Mouse (Mus musculus) kidney, postnatal 0 days (tissue): Measurements from ENCODE around the gene Fars2. TPM values are rescaled to one million over a fixed set of nuclear protein-coding genes. Genes with fewer than 3 reads are reported as not detected.

Source experiments
- ATAC-seq: fragments of 200-750 bp; cut with Nextera tagmentation; replicated peaks from 2 replicates; pipeline ENCODE4 v1.8.0; 2017; ENCODE audit warnings: low read depth, moderate number of reproducible peaks, moderate TSS enrichment, moderate library complexity; ENCODE audit not compliant: low FRiP score
- DNase-seq: peaks from one replicate; pipeline ENCODE4 v3.0.0-alpha.2; 2016; ENCODE audit warnings: low spot score
- H3K27ac ChIP-seq: fragments of 300-500 bp; sonication (generic); 2 replicates; pipeline ENCODE4 v1.5.1; 2014; ENCODE audit warnings: mild to moderate bottlenecking
- H3K27me3 ChIP-seq: fragments of 300-500 bp; sonication (generic); 2 replicates; pipeline ENCODE4 v1.6.1; 2014; ENCODE audit warnings: low read length, mixed read lengths; ENCODE audit not compliant: insufficient read depth
- H3K36me3 ChIP-seq: fragments of 300-500 bp; sonication (generic); 2 replicates; pipeline ENCODE4 v1.6.1; 2014; ENCODE audit warnings: low read length, mixed read lengths; ENCODE audit not compliant: insufficient read depth
- H3K4me1 ChIP-seq: fragments of 300-500 bp; sonication (generic); replicated peaks from 2 replicates; pipeline ENCODE4 v1.6.1; 2014; ENCODE audit warnings: antibody characterized with exemption, low read length, mixed read lengths; ENCODE audit not compliant: insufficient read depth
- H3K4me2 ChIP-seq: fragments of 300-500 bp; sonication (generic); 2 replicates; pipeline ENCODE4 v1.6.1; 2014; ENCODE audit warnings: mild to moderate bottlenecking, low read length, moderate library complexity, mixed read lengths
- H3K4me3 ChIP-seq: fragments of 300-500 bp; sonication (generic); replicated peaks from 2 replicates; pipeline ENCODE4 v1.5.1; 2014; ENCODE audit warnings: low read depth, low read length
- H3K9ac ChIP-seq: fragments of 300-500 bp; sonication (generic); 2 replicates; pipeline ENCODE4 v1.6.1; 2014; ENCODE audit warnings: low read depth, low read length
- H3K9me3 ChIP-seq: fragments of 300-500 bp; sonication (generic); replicated peaks from 2 replicates; pipeline ENCODE4 v1.6.1; 2016; ENCODE audit warnings: low read length, inconsistent platforms, mixed read lengths
- CTCF ChIP-seq: IDR thresholded peaks from 2 replicates; pipeline ENCODE4 v1.5.1; 2016; ENCODE audit warnings: antibody characterized with exemption, low read depth, mild to moderate bottlenecking, moderate library complexity
- WGBS: fragments of 180-500 bp; shearing (Covaris S2); extraction: QIAGEN DNeasy Blood & Tissue Kit; methylation state at CpG from one replicate; pipeline ENCODE4 v1.1.7; 2014; 5-methylcytosine and 5-hydroxymethylcytosine counted together
- polyA plus RNA-seq: library from polyadenylated mRNA; unstranded; fragments of >200 nt; fragmentation: Nextera tagmentation; extraction: Ambion mirVana; gene quantifications from 2 replicates; pipeline ENCODE4 v1.2.1, GENCODE M21; 2015

The Fars2 gene
- polyA plus RNA-seq, 1 experiment from 2014 or later = 54.7 TPM

- DNase-seq (no peak), ATAC-seq (no peak)
- H3K36me3 ChIP-seq = no peaks in the 10 kb centered on the region
- 76% methylated on average over 2 of the region's 2 CpGs for WGBS
- no peak overlapping the region for H3K4me2 ChIP-seq
- H3K4me1 ChIP-seq = no peaks in the 10 kb centered on the region
- no peak overlapping the region for H3K9ac ChIP-seq
- no peaks in the 10 kb centered on the region for H3K27me3 ChIP-seq
- no peak for TF ChIP-seq CTCF
- no peak overlapping the region for H3K27ac ChIP-seq
- H3K4me3 ChIP-seq = no peak overlapping the region
- no peaks in the 10 kb centered on the region for H3K9me3 ChIP-seq
Observed at GRCm38 (mm10) chr13:36285235-36285634, 168.0 kb downstream of the Fars2 start.

- Histone ChIP-seq H3K36me3 (no peaks in the 10 kb centered on the region), H3K27ac (no peak overlapping the region), H3K4me1 (peaks cover 9% of the 10 kb centered on the region; the same call in 1 of the 2 replicates), H3K27me3 (no peaks in the 10 kb centered on the region), H3K9ac (no peak overlapping the region), H3K4me3 (no peak overlapping the region), H3K4me2 (no peak overlapping the region), H3K9me3 (no peaks in the 10 kb centered on the region)
- no peak for TF ChIP-seq CTCF
- WGBS = 82% methylated on average over 3 of the region's 3 CpGs
- DNase-seq = no peak
- ATAC-seq = no peak
Observed at GRCm38 (mm10) chr13:36293511-36293910, 176.3 kb downstream of the Fars2 start.

DNA sequence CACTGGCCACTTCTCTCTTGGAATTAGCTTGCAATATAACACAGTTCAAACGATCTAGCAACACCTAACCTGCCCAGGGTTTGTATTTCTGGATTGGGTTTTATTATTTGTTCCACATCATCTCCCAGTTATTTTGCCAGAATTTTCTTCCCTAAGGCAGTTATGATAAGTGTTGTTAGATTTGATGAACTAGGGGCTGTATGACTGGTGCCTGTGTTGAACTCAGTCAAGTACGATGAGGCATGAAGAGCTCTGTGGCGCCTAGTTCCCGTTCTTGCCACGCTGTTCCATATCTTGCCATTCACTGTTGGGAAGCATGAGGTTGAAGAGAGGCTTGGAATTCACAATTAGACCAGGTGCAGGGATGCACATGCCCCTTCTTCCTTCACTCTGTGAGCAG, 177.3 kb downstream of the Fars2 start:
- no peak for TF ChIP-seq CTCF
- H3K9ac ChIP-seq = no peak overlapping the region
- no peaks in the 10 kb centered on the region for H3K9me3 ChIP-seq
- no peaks in the 10 kb centered on the region for H3K36me3 ChIP-seq
- H3K4me1 ChIP-seq = peaks cover 9% of the 10 kb centered on the region
- no peak overlapping the region for H3K4me2 ChIP-seq
- no peaks in the 10 kb centered on the region for H3K27me3 ChIP-seq
- DNase-seq (no peak), ATAC-seq (no peak)
- no peak overlapping the region for H3K27ac ChIP-seq
- 65% methylated on average over 5 of the region's 5 CpGs for WGBS
- no peak overlapping the region for H3K4me3 ChIP-seq

DNA sequence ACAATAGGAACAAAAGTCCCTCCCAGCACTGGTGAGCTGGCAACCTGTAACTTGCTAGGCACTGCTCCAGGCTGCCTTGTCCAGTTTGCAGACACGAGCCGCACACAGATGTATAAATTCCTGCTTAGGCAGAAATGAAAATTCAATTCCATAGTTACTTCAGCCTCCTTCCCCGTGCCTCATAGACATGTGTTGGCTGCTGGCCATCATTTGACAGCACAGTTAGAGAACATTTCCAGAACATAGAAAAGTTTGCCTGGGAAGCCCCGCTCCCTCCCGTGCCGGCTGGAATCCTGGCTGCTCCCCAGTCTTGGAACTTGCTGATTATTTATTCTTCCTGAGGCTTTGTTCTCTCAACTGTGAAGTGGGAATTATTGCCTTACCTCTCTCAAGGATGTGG, 178.6 kb downstream of the Fars2 start:
- no peak overlapping the region for H3K27ac ChIP-seq
- H3K9ac ChIP-seq = no peak overlapping the region
- no peak for TF ChIP-seq CTCF
- no peak overlapping the region; the same call in 1 of the 2 replicates for H3K4me2 ChIP-seq
- no peaks in the 10 kb centered on the region for H3K36me3 ChIP-seq
- peaks cover 9% of the 10 kb centered on the region for H3K4me1 ChIP-seq
- no peaks in the 10 kb centered on the region for H3K9me3 ChIP-seq
- no peak for ATAC-seq
- WGBS = 4% methylated on average over 6 of the region's 6 CpGs
- H3K4me3 ChIP-seq = no peak overlapping the region
- no peaks in the 10 kb centered on the region for H3K27me3 ChIP-seq
- DNase-seq = peak; percentile 86

DNA sequence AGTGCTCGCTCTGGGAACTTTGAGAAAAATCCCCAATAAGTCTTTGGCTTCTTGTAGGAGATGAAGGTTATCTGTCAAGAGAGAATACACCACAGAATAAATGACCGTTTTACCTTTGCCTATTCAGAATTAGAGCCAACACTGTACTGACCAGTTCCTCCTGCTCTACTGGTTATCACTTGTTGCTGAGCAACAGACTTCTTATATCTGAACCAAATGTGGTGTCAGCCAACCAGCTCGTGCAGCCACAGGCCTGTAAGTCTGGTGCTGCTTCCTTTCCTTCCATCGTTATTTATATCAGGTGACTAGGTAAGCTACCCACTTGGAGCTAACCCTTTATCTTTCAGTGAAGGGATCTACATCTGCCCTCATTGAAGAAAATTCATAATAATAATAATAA, 179.4 kb downstream of the Fars2 start:
- H3K4me3 ChIP-seq = no peak overlapping the region
- peaks cover 9% of the 10 kb centered on the region for H3K4me1 ChIP-seq
- H3K27me3 ChIP-seq = no peaks in the 10 kb centered on the region
- no peak overlapping the region for H3K4me2 ChIP-seq
- no peak for ATAC-seq
- DNase-seq = no peak
- no peaks in the 10 kb centered on the region for H3K36me3 ChIP-seq
- TF ChIP-seq CTCF = no peak
- no peak overlapping the region for H3K27ac ChIP-seq
- H3K9me3 ChIP-seq = no peaks in the 10 kb centered on the region
- WGBS = 50% methylated on average over 4 of the region's 4 CpGs
- H3K9ac ChIP-seq = no peak overlapping the region

GRCm38 (mm10) chr13:36297950-36298781, 181.0 kb downstream of the Fars2 start:
- no peak overlapping the region for H3K4me2 ChIP-seq
- no peaks in the 10 kb centered on the region for H3K36me3 ChIP-seq
- H3K27me3 ChIP-seq = no peaks in the 10 kb centered on the region
- DNase-seq = no peak
- no peak overlapping the region for H3K4me3 ChIP-seq
- 56% methylated on average over 3 of the region's 3 CpGs for WGBS
- ATAC-seq = no peak
- H3K9ac ChIP-seq = no peak overlapping the region
- TF ChIP-seq CTCF = no peak
- peaks cover 9% of the 10 kb centered on the region for H3K4me1 ChIP-seq
- no peak overlapping the region for H3K27ac ChIP-seq
- no peaks in the 10 kb centered on the region for H3K9me3 ChIP-seq

DNA sequence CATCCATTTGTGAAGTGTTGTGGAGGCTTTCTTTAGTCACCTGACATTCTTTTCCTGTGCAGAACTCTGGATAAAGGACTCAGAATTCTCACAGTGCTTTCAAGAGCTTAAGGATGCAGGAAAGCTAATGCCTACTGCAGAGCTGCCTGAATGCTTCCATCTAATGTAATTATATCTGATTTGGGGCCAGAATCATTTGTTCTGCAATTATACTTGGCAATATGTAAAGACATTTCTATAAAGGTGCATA, 181.5 kb downstream of the Fars2 start:
- Histone ChIP-seq H3K36me3 (no peaks in the 10 kb centered on the region), H3K9me3 (no peaks in the 10 kb centered on the region), H3K27me3 (no peaks in the 10 kb centered on the region), H3K4me3 (no peak overlapping the region), H3K9ac (no peak overlapping the region), H3K4me1 (peaks cover 9% of the 10 kb centered on the region), H3K4me2 (no peak overlapping the region), H3K27ac (no peak overlapping the region)
- DNase-seq = no peak
- no peak for ATAC-seq
- TF ChIP-seq CTCF = no peak
